Mouse (Mus musculus): ENCODE results near the gene Cdh4. TPM values are rescaled to one million over a fixed set of nuclear protein-coding genes. Genes with fewer than 3 reads are reported as not detected.

Cdh4 gene
- total RNA-seq, 4 experiments from 2014 or later, result 7.0 to 25.5 (median 13.8) TPM

DNA sequence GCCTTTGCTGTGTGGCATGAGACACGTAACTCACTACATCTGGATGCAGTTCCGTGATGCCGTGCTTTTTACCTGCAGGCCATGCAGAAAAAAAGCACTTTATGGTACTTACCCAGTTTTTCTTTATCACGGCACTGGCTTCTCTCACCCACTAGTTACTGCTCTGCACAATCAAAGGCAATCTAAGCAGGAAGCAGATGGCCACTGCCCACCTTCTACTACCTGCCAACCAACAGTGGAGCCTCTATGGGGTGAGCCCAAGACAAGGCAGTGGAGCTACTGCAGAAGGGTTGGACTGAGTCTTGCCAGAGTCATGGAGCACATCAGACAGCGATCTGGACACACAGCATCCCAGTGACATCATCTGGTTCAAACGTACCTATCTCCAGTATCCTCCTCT lies 481.8 kb downstream of the Cdh4 start:
- DNase-seq (ENCODE audit: low spot score in 2 of 2), result no peak

DNA sequence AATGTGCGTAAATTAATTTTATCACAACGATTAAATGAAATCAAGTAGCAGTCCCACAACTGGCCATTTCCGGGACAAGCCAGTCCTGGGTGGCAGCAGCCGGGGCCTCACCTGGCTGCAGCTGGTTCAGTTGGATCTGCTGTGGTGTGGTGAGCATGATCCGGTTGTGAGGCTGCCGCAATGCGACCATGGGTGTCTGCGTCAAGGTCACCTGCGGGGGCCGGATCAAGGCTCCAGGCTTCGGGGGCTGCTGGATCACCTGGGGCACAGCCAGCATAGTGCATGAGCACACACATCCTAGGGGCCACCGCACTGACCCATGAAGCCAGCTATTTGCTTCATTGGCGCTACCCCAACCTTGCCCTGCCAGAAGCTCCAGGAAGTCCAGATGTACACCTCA lies 486.9 kb downstream of the Cdh4 start:
- no peak for DNase-seq (ENCODE audit: low spot score in 2 of 2)

DNA sequence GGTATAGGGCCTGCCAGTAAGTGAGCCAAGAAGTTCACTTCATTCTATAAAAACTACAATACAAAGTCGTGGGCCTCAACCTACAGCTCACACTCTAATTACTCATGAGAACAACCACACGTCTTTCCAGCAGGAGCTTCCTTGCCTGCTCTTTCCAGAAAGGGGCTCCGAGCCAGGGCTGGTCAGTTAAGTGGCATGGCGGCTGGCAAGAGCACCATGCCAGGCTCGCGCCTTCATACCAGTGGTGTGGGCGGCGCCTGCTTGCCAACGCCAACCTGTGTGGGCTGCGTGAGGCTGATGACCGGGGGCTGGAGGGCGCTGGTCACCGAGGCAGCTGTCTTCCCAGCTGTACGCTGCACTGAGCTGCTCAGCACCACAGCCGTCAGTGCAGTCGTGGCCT lies 489.5 kb downstream of the Cdh4 start:
- DNase-seq (ENCODE audit: low spot score in 2 of 2), result no peak

- DNase-seq (ENCODE audit: low spot score in 2 of 2), result no peak
Observed at GRCm38 (mm10) chr2:179934165-179934564, 491.9 kb downstream of the Cdh4 start.

- no peak for DNase-seq (ENCODE audit: low spot score in 2 of 2)
Observed at GRCm38 (mm10) chr2:179937091-179937490, 494.9 kb downstream of the Cdh4 start.

GRCm38 (mm10) chr2:179941696-179942095 lies 499.5 kb downstream of the Cdh4 start:
- no peak for DNase-seq (ENCODE audit: low spot score in 2 of 2)

DNA sequence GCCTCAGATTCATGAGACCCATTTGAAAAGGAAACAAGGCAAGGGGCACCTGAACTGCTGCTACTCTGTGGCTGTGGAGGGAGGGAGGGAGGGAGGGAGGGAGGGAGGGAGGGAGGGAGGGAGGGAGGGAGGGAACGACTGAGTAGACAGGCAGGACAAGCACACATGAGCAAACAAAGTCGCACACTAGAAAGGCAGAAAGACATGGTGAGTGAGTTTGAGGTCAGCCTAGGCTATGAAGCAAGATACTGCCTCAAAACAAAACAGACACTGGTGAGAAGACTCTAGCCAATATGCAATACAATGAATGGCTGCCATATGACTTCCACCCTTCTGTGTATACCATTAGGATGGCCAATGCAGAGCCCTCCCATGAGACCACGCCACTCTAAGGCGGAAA lies 502.8 kb downstream of the Cdh4 start:
- no peak for DNase-seq (ENCODE audit: low spot score in 2 of 2)

DNA sequence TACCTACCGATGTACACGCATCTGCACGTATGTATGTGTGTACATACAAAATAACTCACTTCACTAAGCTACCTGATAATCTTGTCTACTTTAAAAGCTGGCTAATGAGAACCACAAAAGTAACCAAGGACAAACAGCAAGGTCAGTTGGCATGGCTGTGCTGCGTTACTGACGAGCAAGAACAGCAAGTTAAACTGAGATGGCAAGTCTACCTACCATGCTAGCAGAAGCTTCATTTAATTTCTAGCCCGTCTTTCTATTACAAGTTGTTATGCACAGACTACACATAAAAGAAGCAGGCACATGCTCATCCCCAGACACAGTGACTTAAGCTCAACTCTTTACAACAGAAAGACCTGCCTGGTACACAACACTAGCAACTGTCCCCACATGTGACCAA lies 504.3 kb downstream of the Cdh4 start:
- no peak for DNase-seq (ENCODE audit: low spot score in 2 of 2)

GRCm38 (mm10) chr2:179947607-179948006 lies 505.4 kb downstream of the Cdh4 start:
- no peak for DNase-seq (ENCODE audit: low spot score in 2 of 2)

DNA sequence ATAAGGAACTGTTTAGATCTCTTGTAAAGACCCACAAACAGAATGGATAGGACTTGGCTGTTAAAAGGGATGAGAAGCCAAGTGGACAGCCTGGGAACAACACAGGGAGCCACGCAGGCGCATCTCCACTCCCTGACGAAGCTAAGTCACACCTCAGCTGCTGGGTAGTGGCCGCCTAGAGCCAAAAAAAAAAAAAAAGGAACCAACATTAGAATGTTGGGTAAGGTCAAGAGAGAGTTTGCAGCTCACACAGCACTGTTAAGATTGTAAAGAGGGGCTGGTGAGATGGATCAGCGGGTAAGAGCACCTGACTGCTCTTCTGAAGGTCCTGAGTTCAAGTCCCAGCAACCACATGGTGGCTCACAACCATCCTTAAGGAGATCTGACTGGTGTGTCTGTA lies 506.6 kb downstream of the Cdh4 start:
- DNase-seq (ENCODE audit: low spot score in 2 of 2), result no peak

All from gastrocnemius, adult 8-10 months (tissue).